Mouse (Mus musculus) G1E (cell line): ENCODE results near the gene Olfr1339. TPM values are rescaled to one million over a fixed set of nuclear protein-coding genes. Genes with fewer than 3 reads are reported as not detected.

Experiments
- ATAC-seq: 2 replicates; pipeline ENCODE4 v1.8.0; 2016; ENCODE audit warnings: mild to moderate bottlenecking; ENCODE audit not compliant: insufficient number of reproducible peaks, poor library complexity, low FRiP score, severe bottlenecking; ENCODE audit errors: extremely low read depth
- DNase-seq: peaks from one replicate; pipeline ENCODE4 v3.0.0; 2012; ENCODE audit warnings: low spot score
- H3K27me3 ChIP-seq: 2 replicates; pipeline ENCODE4 v1.6.1; 2012; ENCODE audit warnings: mild to moderate bottlenecking, low read length, inconsistent platforms; ENCODE audit not compliant: insufficient read depth
- H3K36me3 ChIP-seq: replicated peaks from 2 replicates; pipeline ENCODE3; 2012; ENCODE audit warnings: mild to moderate bottlenecking, inconsistent platforms
- H3K4me1 ChIP-seq: 2 replicates; pipeline ENCODE4 v1.6.1; 2012; ENCODE audit warnings: low read depth, low read length, inconsistent platforms, mixed read lengths; ENCODE audit not compliant: insufficient read depth
- H3K4me3 ChIP-seq: 2 replicates; pipeline ENCODE4 v1.5.1; 2012; ENCODE audit warnings: low read depth, mild to moderate bottlenecking, inconsistent platforms, low read length, moderate library complexity, mixed read lengths
- H3K9me3 ChIP-seq: replicated peaks from 2 replicates; pipeline ENCODE4 v1.6.1; 2012; ENCODE audit warnings: inconsistent platforms
- CTCF ChIP-seq: IDR thresholded peaks from 2 replicates; pipeline ENCODE4 v1.5.1; 2012; ENCODE audit warnings: low read depth, low read length, inconsistent platforms, mixed read lengths
- GATA1 ChIP-seq: IDR thresholded peaks from 2 replicates; pipeline ENCODE4 v1.6.1; 2012; ENCODE audit warnings: borderline replicate concordance, low read length, inconsistent platforms, mixed read lengths
- GATA2 ChIP-seq: IDR thresholded peaks from 2 replicates; pipeline ENCODE4 v1.6.1; 2012; ENCODE audit warnings: low read depth, low read length, inconsistent platforms, borderline replicate concordance
- POLR2AphosphoS5 ChIP-seq: IDR thresholded peaks from 2 replicates; pipeline ENCODE4 v1.6.1; 2012; ENCODE audit warnings: low read depth, low read length, inconsistent platforms; ENCODE audit not compliant: insufficient replicate concordance
- TAL1 ChIP-seq: conservative IDR thresholded peaks from 2 replicates; pipeline ENCODE4 v1.6.1; 2012; ENCODE audit warnings: low read depth, low read length, inconsistent platforms, mixed read lengths
- polyA plus RNA-seq: library from polyadenylated mRNA; stranded (reverse); fragments of >175 nt; gene quantifications from 2 replicates; pipeline ENCODE4 v1.2.3, GENCODE M21; 2012
- total RNA-seq, 2 experiments: library from RNA; stranded (forward) in 1 of 2; stranded (reverse) in 1 of 2; fragments of 200-1000 nt in 1 of 2; fragments of >200 nt in 1 of 2; fragmentation: Nextera tagmentation in 1 of 2; gene quantifications; 2 replicates each; pipeline ENCODE4 v1.2.3; 2014 to 2017

The Olfr1339 gene
- total RNA-seq (2014; fragmentation: Nextera tagmentation): not detected in 2 replicates
- 0.06 and 0.11 TPM in 2 replicates for total RNA-seq (2017)
- not detected in 2 replicates for polyA plus RNA-seq

DNA sequence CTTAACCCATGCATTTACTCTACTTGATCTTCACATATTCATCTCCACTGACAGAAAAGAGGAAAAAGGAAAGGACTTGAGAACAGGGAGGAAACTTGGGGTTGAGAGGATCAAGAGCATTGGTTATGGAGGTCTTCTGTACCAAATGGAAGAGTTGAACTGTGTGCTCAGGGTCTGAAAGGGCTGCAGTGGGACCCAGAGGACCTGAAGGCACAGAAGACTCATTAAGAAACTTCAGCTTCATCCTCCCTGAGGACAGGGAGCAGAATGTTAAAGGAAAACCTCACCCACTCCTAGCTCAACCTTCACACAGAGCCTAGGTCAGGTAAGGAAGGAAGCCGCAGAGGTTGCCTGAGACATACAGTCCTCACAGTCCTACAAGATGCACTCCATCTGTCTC is at the start of gene Olfr1339:
Gene Olfr1339 (plus strand): TSS at position 301 of the 400 bp plus-strand sequence.
- DNase-seq (no peak), ATAC-seq (no peak)
- Histone ChIP-seq H3K9me3 (no peaks in the 10 kb centered on the region), H3K4me3 (no peak within 1 kb of the TSS), H3K4me1 (no peaks in the 10 kb centered on the region), H3K27me3 (no peaks in the 10 kb centered on the region), H3K36me3 (no peaks in the 10 kb centered on the region)
- TF ChIP-seq TAL1: no peak
- no peak for TF ChIP-seq GATA1
- TF ChIP-seq CTCF: no peak
- TF ChIP-seq POLR2AphosphoS5: no peak
- no peak for TF ChIP-seq GATA2

DNA sequence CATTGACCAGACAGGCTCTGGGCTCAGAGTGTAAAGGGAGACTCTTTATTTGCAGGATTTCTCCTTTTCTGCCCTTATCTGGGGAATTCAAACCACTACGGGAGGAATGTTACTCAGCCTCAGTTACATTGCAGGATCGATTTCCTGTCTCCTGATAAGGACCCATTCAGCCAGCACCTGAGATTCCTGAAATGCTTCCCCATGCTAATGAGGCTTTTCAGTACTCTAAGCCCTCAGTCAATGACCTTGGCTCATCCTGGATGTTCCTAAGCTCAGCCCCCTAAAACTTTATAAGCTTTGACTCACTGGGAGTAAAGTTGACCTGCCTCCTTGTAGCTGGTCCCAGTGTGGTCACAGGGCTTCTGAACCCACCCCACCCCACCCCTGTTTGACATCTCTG is 44.9 kb upstream of the Olfr1339 start:
- Histone ChIP-seq H3K27me3 (peaks cover 2% of the 10 kb centered on the region), H3K4me3 (no peak overlapping the region), H3K9me3 (no peaks in the 10 kb centered on the region), H3K36me3 (no peaks in the 10 kb centered on the region), H3K4me1 (no peaks in the 10 kb centered on the region)
- DNase-seq (no peak), ATAC-seq (no peak)
- TF ChIP-seq TAL1 (no peak), CTCF (no peak), GATA1 (no peak), GATA2 (no peak), POLR2AphosphoS5 (no peak)

DNA sequence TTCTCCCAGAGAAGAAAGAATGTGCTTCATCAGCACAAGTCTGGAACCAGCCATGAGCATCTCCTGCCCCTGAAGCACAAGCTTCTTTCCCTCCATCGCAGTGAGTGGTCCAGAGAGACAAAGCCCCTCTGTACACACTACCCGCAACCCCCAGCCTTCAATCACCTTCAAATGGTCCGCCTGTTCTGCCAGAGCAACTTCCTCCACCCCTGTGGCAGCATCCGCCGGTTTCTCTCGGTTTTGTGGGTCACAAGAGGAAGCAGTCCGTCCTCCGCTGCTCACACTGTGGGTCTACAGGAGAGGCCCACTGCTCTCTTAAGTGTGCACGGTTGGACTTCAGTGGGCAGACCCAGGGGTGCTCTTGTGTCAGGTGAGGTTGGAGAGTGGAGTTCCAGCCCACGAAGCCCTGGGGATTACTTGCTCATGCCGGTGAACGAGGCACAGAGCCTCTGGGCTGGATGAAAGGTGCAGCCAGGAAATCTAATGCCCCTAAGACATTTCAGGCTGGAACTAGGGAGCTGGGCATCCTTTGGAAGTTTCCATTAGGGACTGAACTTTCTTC is 39.5 kb upstream of the Olfr1339 start, which contains the start of gene Olfr1342:
Gene Olfr1342 (minus strand): TSS at position 345 of the 562 bp plus-strand sequence.
- H3K27me3 ChIP-seq: peaks cover 18% of the 10 kb centered on the region
- DNase-seq (no peak), ATAC-seq (no peak; the same call in 1 of the 2 replicates)
- no peaks in the 10 kb centered on the region for H3K4me1 ChIP-seq
- TF ChIP-seq POLR2AphosphoS5: no peak
- TF ChIP-seq TAL1: no peak
- TF ChIP-seq GATA2: no peak
- no peak for TF ChIP-seq CTCF
- no peak for TF ChIP-seq GATA1
- H3K9me3 ChIP-seq: no peaks in the 10 kb centered on the region
- H3K36me3 ChIP-seq: no peaks in the 10 kb centered on the region
- H3K4me3 ChIP-seq: no peak within 1 kb of the TSS

DNA sequence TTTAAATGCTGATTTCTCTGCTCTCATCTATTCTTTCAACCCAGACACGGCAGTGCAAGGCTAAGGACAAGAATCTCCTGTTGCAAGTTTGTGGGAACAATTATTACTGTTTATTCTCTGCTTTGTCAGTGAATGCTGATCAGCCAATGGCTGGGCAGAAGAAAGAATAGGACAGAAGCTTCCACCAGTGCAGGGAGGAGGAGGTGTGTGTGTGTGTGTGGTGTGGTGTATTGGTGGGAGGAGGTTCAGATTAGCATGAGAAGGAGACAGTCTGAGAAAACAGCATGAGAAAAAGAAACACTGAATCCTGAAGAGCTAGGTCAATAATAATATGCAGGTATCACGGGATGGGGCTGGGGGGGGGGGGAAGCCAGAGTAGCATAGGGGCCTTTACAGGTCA is 38.2 kb upstream of the Olfr1339 start:
- Histone ChIP-seq H3K27me3 (peaks cover 18% of the 10 kb centered on the region), H3K36me3 (no peaks in the 10 kb centered on the region), H3K4me1 (no peaks in the 10 kb centered on the region), H3K9me3 (no peaks in the 10 kb centered on the region), H3K4me3 (no peak overlapping the region)
- DNase-seq (no peak), ATAC-seq (no peak)
- no peak for TF ChIP-seq GATA2
- no peak for TF ChIP-seq GATA1
- TF ChIP-seq CTCF: no peak
- TF ChIP-seq POLR2AphosphoS5: no peak
- no peak for TF ChIP-seq TAL1

DNA sequence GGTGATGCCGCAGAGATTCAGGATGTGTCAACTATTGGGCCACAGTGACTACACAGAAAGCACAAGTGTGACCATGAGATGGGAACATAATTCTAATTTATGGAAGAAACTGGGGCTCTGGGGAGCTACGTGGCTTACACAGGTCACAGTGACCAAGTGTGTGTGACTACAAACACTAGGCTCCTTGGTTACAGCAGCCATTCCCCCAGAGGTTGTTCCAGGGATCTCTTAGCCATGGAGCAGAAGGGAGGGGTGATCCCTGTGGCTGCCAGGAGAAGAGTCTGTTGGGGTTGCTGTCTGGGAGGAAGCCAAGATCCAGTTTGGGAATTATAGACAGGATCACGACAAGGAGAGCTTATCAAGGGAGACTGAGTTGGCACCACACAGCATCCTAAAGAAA is 28.8 kb upstream of the Olfr1339 start, which contains the start of gene Olfr1341:
Gene Olfr1341 (plus strand): TSS at position 301 of the 400 bp plus-strand sequence.
- TF ChIP-seq GATA1 (no peak), GATA2 (no peak), CTCF (no peak), TAL1 (no peak), POLR2AphosphoS5 (no peak)
- ATAC-seq (no peak), DNase-seq (no peak)
- H3K27me3 ChIP-seq: peaks cover 4% of the 10 kb centered on the region; the same call in 1 of the 2 replicates
- H3K9me3 ChIP-seq: no peaks in the 10 kb centered on the region
- no peaks in the 10 kb centered on the region for H3K4me1 ChIP-seq
- no peaks in the 10 kb centered on the region for H3K36me3 ChIP-seq
- no peak within 1 kb of the TSS for H3K4me3 ChIP-seq

DNA sequence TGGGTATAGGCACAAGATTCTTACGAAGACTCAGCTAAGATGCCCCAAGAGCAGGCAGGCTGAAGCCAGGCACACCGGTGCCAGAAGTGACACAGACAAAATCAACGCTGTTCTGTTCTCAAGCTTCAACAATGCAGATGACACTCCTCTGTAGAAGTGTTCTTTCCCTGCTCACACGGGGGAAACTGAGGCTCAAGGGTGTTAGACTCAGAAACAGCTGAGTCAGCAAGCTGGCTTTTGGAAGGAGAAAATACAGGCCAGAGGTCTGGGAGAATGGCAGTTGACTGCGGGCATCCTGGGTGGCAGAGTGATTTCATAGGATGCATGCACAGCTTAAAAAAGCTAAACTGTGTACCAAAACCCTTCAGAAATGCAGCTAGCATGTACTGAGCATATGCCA is 23.9 kb upstream of the Olfr1339 start:
- H3K4me1 ChIP-seq: no peaks in the 10 kb centered on the region
- H3K27me3 ChIP-seq: peaks cover 8% of the 10 kb centered on the region; the same call in 1 of the 2 replicates
- TF ChIP-seq POLR2AphosphoS5: no peak
- no peak for TF ChIP-seq CTCF
- TF ChIP-seq GATA2: no peak
- no peak for TF ChIP-seq GATA1
- no peak for TF ChIP-seq TAL1
- ATAC-seq (no peak), DNase-seq (no peak)
- no peaks in the 10 kb centered on the region for H3K9me3 ChIP-seq
- H3K4me3 ChIP-seq: no peak overlapping the region
- no peaks in the 10 kb centered on the region for H3K36me3 ChIP-seq
